Comparison of ENCODE assay signal across 10 mouse cellular contexts in the genomic region with DNA sequence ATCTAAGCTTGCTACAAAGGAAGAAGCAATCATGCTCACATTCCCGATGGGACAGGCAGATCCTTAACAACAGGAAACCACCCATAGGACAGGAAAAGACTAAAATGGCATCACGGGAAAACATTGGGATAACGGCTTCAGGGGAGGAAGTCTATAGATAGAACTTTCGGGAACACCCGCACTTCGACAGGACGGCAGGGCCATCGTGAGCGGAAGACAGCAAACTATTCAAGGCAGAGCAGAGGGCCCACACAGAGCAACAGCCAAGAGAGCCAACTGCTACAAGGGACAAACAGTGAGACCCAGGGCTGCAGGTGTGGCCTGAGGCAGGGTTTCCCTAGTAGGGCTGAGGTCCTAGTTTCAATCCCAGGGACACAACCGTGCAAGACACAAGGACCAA. TPM values are rescaled to one million over a fixed set of nuclear protein-coding genes. Genes with fewer than 3 reads are reported as not detected.
DNase-seq lines count a peak whose midpoint lies in the region; ATAC-seq and TF ChIP-seq lines count a peak whose summit lies in the region.
"Had no signal": no experiment of that assay in that cellular context is flagged by ENCODE, and none has a peak within 500 bp of the region (broad histone marks: within the 10 kb centered on the region; RNA-seq: fewer than 3 reads in every experiment).

No protein-coding gene starts in this region.

- H3K79me2 ChIP-seq in heart, adult 2 months (replicated peaks; ENCODE audit: control insufficient read depth, insufficient read depth, low read length): peaks cover 6% of the 10 kb centered on the region; the same call in 1 of the 2 replicates

- H3K36me3 ChIP-seq in heart, adult 2 months (ENCODE audit: control insufficient read depth, insufficient read depth, low read length): peaks cover 15% of the 10 kb centered on the region; the same call in 1 of the 2 replicates
- H3K36me3 ChIP-seq in kidney, adult 2 months (ENCODE audit: control insufficient read depth, insufficient read depth, low read length): no peaks in the 10 kb centered on the region
- H3K36me3 ChIP-seq: forebrain, embryonic 15.5 days had no signal

- TF ChIP-seq CTCF in gastrocnemius, adult 2 months (IDR thresholded peaks at IDR 0.05): no peak
- TF ChIP-seq CTCF in heart, adult 2 months (IDR thresholded peaks at IDR 0.05): no peak
- TF ChIP-seq CTCF in kidney, adult 2 months (conservative IDR thresholded peaks at IDR 0.05; ENCODE audit: insufficient read depth, insufficient read length, low read depth, low read length): no peak

- peak overlapping the region; percentile 47 for H3K9ac ChIP-seq in heart, adult 2 months (ENCODE audit: low read depth, low read length)
- H3K9ac ChIP-seq: forebrain, embryonic 15.5 days had no signal

- 34% methylated on average over 10 of the region's 10 CpGs for WGBS in heart, adult 2 months
- 71% methylated on average over 10 of the region's 10 CpGs for WGBS in kidney, adult 2 months

- no peak for ATAC-seq in monocyte, adult 5-6 weeks (replicated peaks; ENCODE audit: insufficient number of reproducible peaks, low FRiP score, low TSS enrichment, poor library complexity, severe bottlenecking)
- ATAC-seq: forebrain, embryonic 15.5 days had no signal

- TF ChIP-seq POLR2A in heart, adult 2 months (IDR thresholded peaks at IDR 0.05; ENCODE audit: insufficient read depth, low read depth, low read length): peak; percentile 78
- TF ChIP-seq POLR2A in kidney, adult 2 months (IDR thresholded peaks at IDR 0.05; ENCODE audit: low read depth, low read length): no peak

- peak; percentile 88; the same call in 1 of the 2 replicates for TF ChIP-seq EP300 in heart, adult 2 months (IDR thresholded peaks at IDR 0.05; ENCODE audit: insufficient read depth, low read depth, low read length)

- H3K4me3 ChIP-seq in gastrocnemius, adult 2 months: peak overlapping the region; percentile 41
- H3K4me3 ChIP-seq in heart, adult 2 months: peak overlapping the region; percentile 11; the same call in 1 of the 2 replicates
- no peak overlapping the region for H3K4me3 ChIP-seq in kidney, adult 2 months (ENCODE audit: insufficient read depth, low read depth, low read length)
- H3K4me3 ChIP-seq: forebrain, embryonic 15.5 days had no signal

- peak overlapping the region; percentile 82 for H3K27ac ChIP-seq in gastrocnemius, adult 2 months
- peak overlapping the region; percentile 91 for H3K27ac ChIP-seq in heart, adult 2 months
- H3K27ac ChIP-seq in kidney, adult 2 months (ENCODE audit: insufficient read depth, low read depth, low read length): peak overlapping the region; percentile 41
- H3K27ac ChIP-seq: forebrain, embryonic 15.5 days had no signal

- no peaks in the 10 kb centered on the region for H3K27me3 ChIP-seq in heart, adult 2 months (ENCODE audit: control insufficient read depth, insufficient read depth, low read length)
- no peaks in the 10 kb centered on the region for H3K27me3 ChIP-seq in kidney, adult 2 months (replicated peaks; ENCODE audit: control insufficient read depth, insufficient read depth, low read length)
- H3K27me3 ChIP-seq: forebrain, embryonic 15.5 days had no signal

- H3K4me1 ChIP-seq in heart, adult 2 months (ENCODE audit: control insufficient read depth, insufficient read depth, low read length): peaks cover 49% of the 10 kb centered on the region
- H3K4me1 ChIP-seq in kidney, adult 2 months (ENCODE audit: control insufficient read depth, insufficient read depth, low read length): peaks cover 8% of the 10 kb centered on the region; the same call in 1 of the 2 replicates
- H3K4me1 ChIP-seq: forebrain, embryonic 15.5 days had no signal

- DNase-seq in gastrocnemius, adult 2 months: no peak
- DNase-seq in gastrocnemius, postnatal 10 days: no peak
- peak; percentile 63 to 79 for DNase-seq in heart, adult 2 months
- DNase-seq in kidney, adult 2 months: peak; percentile 86
- DNase-seq in lung, postnatal 10 days: peak; percentile 70
- no peak for DNase-seq in embryo, embryonic 10 days (ENCODE audit: low spot score)
- DNase-seq in right cerebral cortex, postnatal 14 days: no peak
- DNase-seq: cerebellum, adult 18-20 months had no signal

- intact Hi-C loops in gastrocnemius, adult 2 months (cut with DNase I): no loop called here
- intact Hi-C loops in heart, adult 2 months (cut with DNase I): loop anchor here (1.0 kb wide), 1 partner anchor 39 kb away; no protein-coding TSS in a partner anchor

RNA-seq across cellular contexts. Expression of gene Lnx2, which starts 40.4 kb away (rescaled TPM):
- 1 to 10 TPM; 3.3 to 3.4 TPM for total RNA-seq in gastrocnemius, adult 2 months (2021)
- 1 to 10 TPM; 6.7 to 7.4 TPM for total RNA-seq in gastrocnemius, postnatal 10 days (2021)
- 10 to 100 TPM in 1 of 2 experiments, 1 to 10 TPM in 1; 9.5 to 13.6 TPM for total RNA-seq in heart, adult 2 months (2021)
- polyA plus RNA-seq in heart, adult 2 months (2012; rRNA removed): 13.2 and 14.5 TPM in 2 replicates
- 24.1 TPM in 2 replicates for polyA plus RNA-seq in kidney, adult 2 months (2012; rRNA removed)
- 2.7 to 9.6 TPM (median 2.9 TPM) in 3 replicates for total RNA-seq in monocyte, adult 5-6 weeks (2017)

RNA-seq across cellular contexts. Expression of gene Polr1d, which starts 40.8 kb away (rescaled TPM):
- total RNA-seq in gastrocnemius, adult 2 months (2021): 10 to 100 TPM; 83.4 to 85.5 TPM
- 100 to 1,000 TPM; 103 to 116 TPM for total RNA-seq in gastrocnemius, postnatal 10 days (2021)
- 10 to 100 TPM; 66.6 to 74.8 TPM for total RNA-seq in heart, adult 2 months (2021)
- 24.2 and 35.7 TPM in 2 replicates for polyA plus RNA-seq in heart, adult 2 months (2012; rRNA removed)
- 44.8 and 55.9 TPM in 2 replicates for polyA plus RNA-seq in kidney, adult 2 months (2012; rRNA removed)
- 89.9 to 107 TPM (median 97.4 TPM) in 3 replicates for total RNA-seq in monocyte, adult 5-6 weeks (2017)

Comparison
In these comparisons a context has a peak if more than half of its experiments do, and no peak if none do; other contexts are left out.
1. DNase-seq: peak in heart, adult 2 months (2 of 2), kidney, adult 2 months (single experiment) and lung, postnatal 10 days (single experiment); none in gastrocnemius, adult 2 months (single experiment), gastrocnemius, postnatal 10 days (single experiment), embryo, embryonic 10 days (single experiment) and right cerebral cortex, postnatal 14 days (single experiment).
2. H3K27ac ChIP-seq: peak in every context shown above with its lines; median percentile 91 in heart, adult 2 months; 82 in gastrocnemius, adult 2 months; 41 in kidney, adult 2 months.